Mouse (Mus musculus): ENCODE measurements around the gene A730015C16Rik. TPM values are rescaled to one million over a fixed set of nuclear protein-coding genes. Genes with fewer than 3 reads are reported as not detected.

Gene A730015C16Rik
- polyA plus RNA-seq, 2 experiments, result 0.23 TPM; not detected in 1

GRCm38 (mm10) chr4:108877901-108878300 is 29.5 kb upstream of the A730015C16Rik start:
- ATAC-seq (ENCODE audit: insufficient read depth), result no peak

DNA sequence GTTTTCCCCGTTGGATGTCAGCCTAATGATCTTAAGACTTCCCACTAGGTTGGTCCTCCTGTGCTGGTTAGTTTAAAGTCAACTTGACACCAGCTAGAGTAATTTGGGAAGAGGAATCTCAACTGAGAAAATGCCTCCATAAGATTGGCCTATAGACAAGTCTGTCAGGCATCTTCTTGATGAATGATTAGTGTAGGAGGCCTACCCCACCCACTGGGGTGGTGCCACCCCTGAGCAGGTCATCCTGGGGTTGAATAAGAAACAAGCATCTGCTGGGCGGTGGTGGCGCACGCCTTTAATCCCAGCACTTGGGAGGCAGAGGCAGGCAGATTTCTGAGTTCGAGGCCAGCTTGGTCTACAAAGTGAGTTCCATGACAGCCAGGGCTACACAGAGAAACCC is 25.3 kb upstream of the A730015C16Rik start:
- WGBS (ENCODE audit: insufficient replicate concordance), result 74% methylated on average over 5 of the region's 5 CpGs

More at GRCm38 (mm10) chr4:108877901-108878300, 29.5 kb upstream of the A730015C16Rik start:
- Histone ChIP-seq H3K27ac (no peak overlapping the region), H3K36me3 (replicated peaks; ENCODE audit: control insufficient read depth, insufficient read depth, low read depth) (no peaks in the 10 kb centered on the region), H3K27me3 (ENCODE audit: control insufficient read depth, insufficient read depth, low read length) (peaks cover 7% of the 10 kb centered on the region), H3K9ac (replicated peaks) (no peak overlapping the region), H3K4me1 (replicated peaks; ENCODE audit: control insufficient read depth in 2 of 2, insufficient read depth in 2 of 2, low read length in 1 of 2) (no peaks in the 10 kb centered on the region; a peak in 1 of 4 replicates), H3K9me3 (ENCODE audit: control insufficient read depth, low read length) (no peaks in the 10 kb centered on the region), H3K4me2 (ENCODE audit: low read depth) (no peak overlapping the region), H3K4me3 (ENCODE audit: insufficient read depth in 1 of 2, low read depth in 2 of 2, low read length in 2 of 2) (no peak overlapping the region)
- 59% methylated on average over 6 of the region's 6 CpGs for WGBS (ENCODE audit: insufficient replicate concordance)
- TF ChIP-seq CTCF (IDR thresholded peaks at IDR 0.05; ENCODE audit: low read depth) (no peak), EP300 (IDR thresholded peaks at IDR 0.05; ENCODE audit: low read depth) (no peak)
- DNase-seq (ENCODE audit: low read depth in 3 of 3, low spot score in 3 of 3), result no peak

DNA sequence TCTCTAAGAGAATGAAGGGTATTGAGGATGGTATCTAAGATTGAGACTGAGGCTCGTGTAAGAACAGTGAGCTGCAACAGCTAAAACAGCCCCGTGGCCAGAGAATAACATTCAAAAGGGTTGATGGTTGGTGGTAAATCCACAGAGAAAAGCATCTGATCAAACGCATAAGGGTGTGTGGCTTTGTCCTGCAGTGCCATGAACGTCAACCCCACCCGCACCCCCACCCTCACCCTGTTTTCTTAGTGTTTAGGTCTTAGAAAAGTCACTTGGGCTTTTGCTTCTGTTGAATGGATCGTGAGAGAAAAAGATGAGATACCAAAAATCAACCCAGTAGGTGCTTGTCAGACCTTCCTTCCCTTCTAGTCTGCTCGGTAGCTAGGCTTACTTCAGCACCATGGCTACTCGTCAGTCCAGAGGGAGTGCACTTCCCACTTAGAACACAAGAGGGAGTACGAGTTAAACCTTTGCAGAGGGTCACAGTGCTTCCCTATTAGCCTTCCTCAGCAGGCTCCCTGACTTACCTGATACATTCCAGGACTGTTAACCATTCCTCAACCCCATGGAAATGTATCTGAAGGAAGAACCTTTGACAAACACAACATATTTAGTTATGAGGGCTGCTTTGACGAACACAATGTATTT is 21.4 kb upstream of the A730015C16Rik start:
- H3K27me3 ChIP-seq (ENCODE audit: control insufficient read depth, insufficient read depth, low read length), result no peaks in the 10 kb centered on the region
- no peak overlapping the region for H3K27ac ChIP-seq
- no peak overlapping the region for H3K4me2 ChIP-seq (ENCODE audit: low read depth)
- peak; percentile 73 to 78 (median 73) for DNase-seq (ENCODE audit: low read depth in 3 of 3, low spot score in 3 of 3)
- 25% methylated on average over 10 of the region's 10 CpGs for WGBS (ENCODE audit: insufficient replicate concordance)
- no peaks in the 10 kb centered on the region for H3K9me3 ChIP-seq (ENCODE audit: control insufficient read depth, low read length)
- no peak overlapping the region for H3K4me3 ChIP-seq (ENCODE audit: insufficient read depth in 1 of 2, low read depth in 2 of 2, low read length in 2 of 2)
- peak; percentile 58 for ATAC-seq (ENCODE audit: insufficient read depth)
- TF ChIP-seq CTCF (IDR thresholded peaks at IDR 0.05; ENCODE audit: low read depth), result peak; percentile 94
- no peak for TF ChIP-seq EP300 (IDR thresholded peaks at IDR 0.05; ENCODE audit: low read depth)
- no peak overlapping the region for H3K9ac ChIP-seq (replicated peaks)
- H3K36me3 ChIP-seq (replicated peaks; ENCODE audit: control insufficient read depth, insufficient read depth, low read depth), result no peaks in the 10 kb centered on the region
- H3K4me1 ChIP-seq (replicated peaks; ENCODE audit: control insufficient read depth in 2 of 2, insufficient read depth in 2 of 2, low read length in 1 of 2), result peaks cover 6 to 7% of the 10 kb centered on the region in 2 experiments; a peak in 3 of 4 replicates

More for the DNA sequence above, 25.3 kb upstream of the A730015C16Rik start:
- DNase-seq (ENCODE audit: low read depth in 3 of 3, low spot score in 3 of 3) (no peak), ATAC-seq (ENCODE audit: insufficient read depth) (no peak)
- TF ChIP-seq CTCF (IDR thresholded peaks at IDR 0.05; ENCODE audit: low read depth) (no peak), EP300 (IDR thresholded peaks at IDR 0.05; ENCODE audit: low read depth) (no peak)
- no peak overlapping the region for H3K4me3 ChIP-seq (ENCODE audit: insufficient read depth in 1 of 2, low read depth in 2 of 2, low read length in 2 of 2)
- no peaks in the 10 kb centered on the region for H3K4me1 ChIP-seq (replicated peaks; ENCODE audit: control insufficient read depth in 2 of 2, insufficient read depth in 2 of 2, low read length in 1 of 2)
- no peak overlapping the region for H3K9ac ChIP-seq (replicated peaks)
- no peaks in the 10 kb centered on the region for H3K36me3 ChIP-seq (replicated peaks; ENCODE audit: control insufficient read depth, insufficient read depth, low read depth)
- H3K27ac ChIP-seq, result no peak overlapping the region
- no peak overlapping the region for H3K4me2 ChIP-seq (ENCODE audit: low read depth)
- no peaks in the 10 kb centered on the region for H3K9me3 ChIP-seq (ENCODE audit: control insufficient read depth, low read length)
- H3K27me3 ChIP-seq (ENCODE audit: control insufficient read depth, insufficient read depth, low read length), result no peaks in the 10 kb centered on the region

GRCm38 (mm10) chr4:108866806-108867205 is 18.4 kb upstream of the A730015C16Rik start:
- 22% methylated on average over 7 of the region's 7 CpGs for WGBS (ENCODE audit: insufficient replicate concordance)
- no peaks in the 10 kb centered on the region for H3K36me3 ChIP-seq (replicated peaks; ENCODE audit: control insufficient read depth, insufficient read depth, low read depth)
- peaks cover 6 to 7% of the 10 kb centered on the region in 2 experiments; a peak in 3 of 4 replicates for H3K4me1 ChIP-seq (replicated peaks; ENCODE audit: control insufficient read depth in 2 of 2, insufficient read depth in 2 of 2, low read length in 1 of 2)
- no peak for TF ChIP-seq CTCF (IDR thresholded peaks at IDR 0.05; ENCODE audit: low read depth)
- peak; percentile 68; the same call in 1 of the 2 replicates for TF ChIP-seq EP300 (IDR thresholded peaks at IDR 0.05; ENCODE audit: low read depth)
- no peaks in the 10 kb centered on the region for H3K27me3 ChIP-seq (ENCODE audit: control insufficient read depth, insufficient read depth, low read length)
- peak overlapping the region; percentile 34 for H3K27ac ChIP-seq
- peak overlapping the region; percentile 25; the same call in 1 of the 2 replicates for H3K9ac ChIP-seq (replicated peaks)
- peak; percentile 57 to 67 (median 59) for DNase-seq (ENCODE audit: low read depth in 3 of 3, low spot score in 3 of 3)
- no peaks in the 10 kb centered on the region for H3K9me3 ChIP-seq (ENCODE audit: control insufficient read depth, low read length)
- peak overlapping the region; percentile 63 for H3K4me2 ChIP-seq (ENCODE audit: low read depth)
- peak overlapping the region in 1 of 2 experiments; percentile 13; a peak in 1 of 4 replicates for H3K4me3 ChIP-seq (ENCODE audit: insufficient read depth in 1 of 2, low read depth in 2 of 2, low read length in 2 of 2)
- peak; percentile 90 for ATAC-seq (ENCODE audit: insufficient read depth)

DNA sequence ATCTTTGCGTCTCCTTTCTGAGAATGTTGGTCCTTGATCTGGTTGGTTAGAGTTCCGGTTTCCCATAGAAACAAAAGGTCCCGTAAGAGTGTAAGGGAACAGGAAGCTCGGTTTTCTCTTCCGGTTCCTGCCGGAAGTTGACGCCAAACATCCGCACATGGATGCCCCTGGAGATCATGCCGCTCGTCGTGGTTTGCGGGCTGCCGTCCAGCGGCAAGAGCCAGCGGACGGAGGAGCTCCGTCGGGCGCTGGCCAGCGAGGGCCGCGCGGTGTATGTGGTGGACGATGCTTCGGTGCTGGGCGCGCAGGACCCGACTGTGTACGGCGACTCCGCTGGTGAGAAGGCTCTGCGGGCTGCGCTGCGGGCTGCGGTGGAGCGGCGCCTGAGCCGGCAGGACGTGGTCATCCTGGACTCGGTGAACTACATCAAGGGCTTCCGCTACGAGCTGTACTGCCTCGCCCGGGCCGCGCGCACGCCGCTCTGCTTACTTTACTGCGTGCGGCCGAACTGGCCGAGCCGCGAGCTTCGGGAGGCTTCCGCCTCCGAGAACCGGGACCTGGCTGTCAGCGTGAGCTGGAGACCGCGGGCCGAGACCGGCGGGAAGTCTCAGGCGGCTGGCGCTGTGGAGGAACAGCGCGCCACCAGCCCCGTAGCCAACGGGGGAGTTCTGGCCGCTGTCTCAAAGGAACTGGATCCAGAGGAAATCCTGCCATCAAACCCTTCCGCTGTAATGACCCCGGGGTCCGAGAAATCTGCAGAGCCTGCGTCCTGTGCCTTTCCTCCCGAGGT is 509 bp downstream of the A730015C16Rik start, which contains the start of gene Kti12:
TSS of gene Kti12 (plus strand) at position 71 of the 790 bp plus-strand sequence.
- Histone ChIP-seq H3K9ac (replicated peaks) (peak within 1 kb of the TSS; percentile 81), H3K4me3 (ENCODE audit: insufficient read depth in 1 of 2, low read depth in 2 of 2, low read length in 2 of 2) (peak within 1 kb of the TSS; percentile 72 to 91), H3K36me3 (replicated peaks; ENCODE audit: control insufficient read depth, insufficient read depth, low read depth) (peaks cover 3% of the 10 kb centered on the region; the same call in 1 of the 2 replicates), H3K27me3 (ENCODE audit: control insufficient read depth, insufficient read depth, low read length) (no peaks in the 10 kb centered on the region), H3K4me2 (ENCODE audit: low read depth) (peak within 1 kb of the TSS; percentile 74), H3K4me1 (replicated peaks; ENCODE audit: control insufficient read depth in 2 of 2, insufficient read depth in 2 of 2, low read length in 1 of 2) (peaks cover 11 to 13% of the 10 kb centered on the region in 2 experiments), H3K27ac (peak within 1 kb of the TSS; percentile 61), H3K9me3 (ENCODE audit: control insufficient read depth, low read length) (no peaks in the 10 kb centered on the region)
- under 1% methylated on average over 72 of the region's 77 CpGs for WGBS (ENCODE audit: insufficient replicate concordance)
- ATAC-seq (ENCODE audit: insufficient read depth) (peak; percentile 86), DNase-seq (ENCODE audit: low read depth in 3 of 3, low spot score in 3 of 3) (peak; percentile 72 to 77 (median 75))
- TF ChIP-seq EP300 (IDR thresholded peaks at IDR 0.05; ENCODE audit: low read depth), result 0 out of 2 replicates have a peak, but pooled peaks have one; percentile 1
- no peak for TF ChIP-seq CTCF (IDR thresholded peaks at IDR 0.05; ENCODE audit: low read depth)
